Mouse (Mus musculus) forebrain, embryonic 12.5 days (tissue): ENCODE results near the gene Ms4a13. TPM values are rescaled to one million over a fixed set of nuclear protein-coding genes. Genes with fewer than 3 reads are reported as not detected.
"Not testable (repeated sequence)": the region's sequence is repeated elsewhere in the genome, so short reads cannot be mapped to it uniquely, and the experiment has no call there.

Experiments
- ATAC-seq: fragments of 200-750 bp; cut with Nextera tagmentation; 2 replicates; pipeline ENCODE4 v1.8.0; 2017; ENCODE audit warnings: moderate TSS enrichment; ENCODE audit not compliant: low FRiP score
- H3K27ac ChIP-seq: fragments of 300-500 bp; sonication (generic); 2 replicates; pipeline ENCODE4 v1.5.1; 2016; ENCODE audit warnings: mild to moderate bottlenecking
- H3K27me3 ChIP-seq: fragments of 300-500 bp; sonication (generic); 2 replicates; pipeline ENCODE4 v1.6.1; 2016; ENCODE audit warnings: mild to moderate bottlenecking
- H3K36me3 ChIP-seq: fragments of 300-500 bp; sonication (generic); replicated peaks from 2 replicates; pipeline ENCODE4 v1.6.1; 2016; ENCODE audit warnings: mild to moderate bottlenecking
- H3K4me1 ChIP-seq: fragments of 300-500 bp; sonication (generic); 2 replicates; pipeline ENCODE4 v1.6.1; 2016
- H3K4me2 ChIP-seq: fragments of 300-500 bp; sonication (generic); 2 replicates; pipeline ENCODE4 v1.6.1; 2016; ENCODE audit warnings: mild to moderate bottlenecking, moderate library complexity
- H3K4me3 ChIP-seq: fragments of 300-500 bp; sonication (generic); replicated peaks from 2 replicates; pipeline ENCODE4 v1.5.1; 2016; ENCODE audit warnings: mild to moderate bottlenecking
- H3K9ac ChIP-seq: fragments of 300-500 bp; sonication (generic); 2 replicates; pipeline ENCODE4 v1.6.1; 2016; ENCODE audit warnings: mild to moderate bottlenecking
- H3K9me3 ChIP-seq: fragments of 300-500 bp; sonication (generic); 2 replicates; pipeline ENCODE4 v1.6.1; 2016
- WGBS: fragments of 180-500 bp; shearing (Covaris S2); methylation state at CpG from one replicate; pipeline ENCODE4 v1.1.7; 2016; 5-methylcytosine and 5-hydroxymethylcytosine counted together
- polyA plus RNA-seq: library from polyadenylated mRNA; unstranded; fragments of >200 nt; fragmentation: Nextera tagmentation; extraction: Ambion mirVana; gene quantifications from 2 replicates; pipeline ENCODE4 v1.2.1, GENCODE M21; 2016

Ms4a13 gene
- polyA plus RNA-seq, result not detected in 2 replicates

- 75% methylated on average over 12 of the region's 12 CpGs for WGBS
- H3K27ac ChIP-seq, result no peak within 1 kb of the TSS
- no peaks in the 10 kb centered on the region for H3K4me1 ChIP-seq
- H3K4me3 ChIP-seq, result no peak within 1 kb of the TSS
- no peaks in the 10 kb centered on the region for H3K36me3 ChIP-seq
- H3K4me2 ChIP-seq, result no peak within 1 kb of the TSS
- no peaks in the 10 kb centered on the region for H3K9me3 ChIP-seq
- H3K9ac ChIP-seq, result no peak within 1 kb of the TSS
- no peak for ATAC-seq
- no peaks in the 10 kb centered on the region for H3K27me3 ChIP-seq
Measured at GRCm38 (mm10) chr19:11196546-11196945, at the start of gene Ms4a13. Ms4a13 (minus strand) TSS chr19:11196737.

GRCm38 (mm10) chr19:11244230-11244629 is 47.7 kb upstream of the Ms4a13 start:
- no peak overlapping the region for H3K9ac ChIP-seq
- H3K9me3 ChIP-seq, result no peaks in the 10 kb centered on the region
- no peaks in the 10 kb centered on the region for H3K27me3 ChIP-seq
- no peak overlapping the region for H3K27ac ChIP-seq
- H3K4me2 ChIP-seq, result no peak overlapping the region
- no peaks in the 10 kb centered on the region for H3K4me1 ChIP-seq
- H3K36me3 ChIP-seq, result no peaks in the 10 kb centered on the region
- H3K4me3 ChIP-seq, result no peak overlapping the region
- no peak for ATAC-seq

DNA sequence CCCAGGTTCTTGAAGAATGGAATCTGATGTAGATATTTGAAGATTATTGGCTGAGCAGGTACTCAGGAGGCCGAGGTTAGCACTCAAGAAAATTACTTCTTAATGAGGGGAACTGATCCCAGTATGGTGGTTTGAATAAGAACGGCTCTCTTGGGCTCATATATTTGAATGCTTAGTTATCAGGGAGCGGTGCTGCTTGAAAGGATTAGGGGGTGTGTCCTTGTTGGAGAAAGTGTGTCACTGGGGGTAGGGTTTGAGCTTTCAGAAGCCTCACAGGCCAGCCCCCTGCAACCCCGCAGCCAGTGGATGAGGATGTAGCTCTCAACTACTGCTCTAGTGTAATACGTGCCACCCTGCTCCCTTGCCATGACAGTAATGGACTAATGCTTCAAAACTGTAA is 46.0 kb upstream of the Ms4a13 start:
- no peaks in the 10 kb centered on the region for H3K4me1 ChIP-seq
- ATAC-seq, result no peak
- H3K27me3 ChIP-seq, result no peaks in the 10 kb centered on the region
- H3K4me2 ChIP-seq, result no peak overlapping the region
- H3K9me3 ChIP-seq, result no peaks in the 10 kb centered on the region
- H3K9ac ChIP-seq, result no peak overlapping the region
- H3K27ac ChIP-seq, result no peak overlapping the region
- no peak overlapping the region for H3K4me3 ChIP-seq
- 59% methylated on average over 5 of the region's 5 CpGs for WGBS
- H3K36me3 ChIP-seq, result no peaks in the 10 kb centered on the region

GRCm38 (mm10) chr19:11235820-11236219 is 39.3 kb upstream of the Ms4a13 start:
- Histone ChIP-seq H3K4me3 (no peak overlapping the region), H3K27ac (no peak overlapping the region), H3K27me3 (no peaks in the 10 kb centered on the region), H3K4me2 (no peak overlapping the region), H3K9ac (no peak overlapping the region), H3K9me3 (no peaks in the 10 kb centered on the region), H3K4me1 (no peaks in the 10 kb centered on the region), H3K36me3 (no peaks in the 10 kb centered on the region)
- no peak for ATAC-seq

- WGBS, result 70% methylated on average over 5 of the region's 5 CpGs
- Histone ChIP-seq H3K9ac (no peak overlapping the region), H3K27ac (no peak overlapping the region), H3K36me3 (no peaks in the 10 kb centered on the region), H3K4me1 (no peaks in the 10 kb centered on the region), H3K4me2 (no peak overlapping the region), H3K27me3 (no peaks in the 10 kb centered on the region), H3K4me3 (no peak overlapping the region), H3K9me3 (no peaks in the 10 kb centered on the region)
- no peak for ATAC-seq
Measured at GRCm38 (mm10) chr19:11234921-11235735, 38.6 kb upstream of the Ms4a13 start.

GRCm38 (mm10) chr19:11234244-11234643 is 37.7 kb upstream of the Ms4a13 start:
- WGBS, result 79% methylated on average over 5 of the region's 5 CpGs
- H3K9ac ChIP-seq, result no peak overlapping the region
- no peak overlapping the region for H3K4me2 ChIP-seq

GRCm38 (mm10) chr19:11232348-11232747 is 35.8 kb upstream of the Ms4a13 start, which contains the start of gene Ms4a12:
Ms4a12 (minus strand) TSS chr19:11232448.
- Histone ChIP-seq H3K27me3 (no peaks in the 10 kb centered on the region), H3K4me2 (no peak within 1 kb of the TSS), H3K27ac (no peak within 1 kb of the TSS), H3K9me3 (no peaks in the 10 kb centered on the region), H3K4me1 (no peaks in the 10 kb centered on the region), H3K4me3 (no peak within 1 kb of the TSS), H3K9ac (no peak within 1 kb of the TSS), H3K36me3 (no peaks in the 10 kb centered on the region)
- no peak for ATAC-seq
- WGBS, result 80% methylated on average over 5 of the region's 5 CpGs

More at GRCm38 (mm10) chr19:11234244-11234643, 37.7 kb upstream of the Ms4a13 start:
- Histone ChIP-seq H3K9me3 (no peaks in the 10 kb centered on the region), H3K27ac (no peak overlapping the region), H3K27me3 (no peaks in the 10 kb centered on the region), H3K4me3 (no peak overlapping the region), H3K4me1 (no peaks in the 10 kb centered on the region), H3K36me3 (no peaks in the 10 kb centered on the region)
- ATAC-seq, result no peak

GRCm38 (mm10) chr19:11192552-11192951 is 4.0 kb downstream of the Ms4a13 start:
- Histone ChIP-seq H3K36me3 (no peaks in the 10 kb centered on the region), H3K27me3 (no peaks in the 10 kb centered on the region), H3K27ac (no peak overlapping the region), H3K4me3 (no peak overlapping the region), H3K9ac (no peak overlapping the region), H3K4me1 (no peaks in the 10 kb centered on the region), H3K9me3 (no peaks in the 10 kb centered on the region), H3K4me2 (no peak overlapping the region)
- no peak for ATAC-seq
- WGBS, result 67% methylated on average over 1 of the region's 1 CpGs

DNA sequence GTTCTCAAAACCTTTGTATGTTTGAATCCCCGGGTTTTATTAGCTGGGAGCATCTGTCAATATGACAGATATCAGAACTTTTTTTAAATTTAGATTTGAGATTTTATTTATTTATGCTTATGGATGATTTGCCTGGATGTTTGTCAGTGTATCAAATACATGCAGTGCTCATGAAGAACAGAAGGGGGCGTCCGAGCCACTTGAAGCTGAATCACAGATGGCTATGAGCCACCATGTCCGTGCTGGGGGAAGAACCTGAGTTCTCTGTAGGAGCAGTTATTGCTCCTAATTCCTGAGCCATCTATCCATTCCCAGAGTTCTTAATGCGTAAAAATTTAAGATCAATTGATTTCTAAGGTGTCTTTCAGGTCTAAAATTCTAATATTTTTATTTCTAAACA is 12.4 kb downstream of the Ms4a13 start:
- Histone ChIP-seq H3K27me3 (no peaks in the 10 kb centered on the region), H3K27ac (no peak overlapping the region), H3K4me2 (no peak overlapping the region), H3K4me3 (no peak overlapping the region), H3K36me3 (no peaks in the 10 kb centered on the region), H3K9ac (no peak overlapping the region), H3K9me3 (no peaks in the 10 kb centered on the region), H3K4me1 (no peaks in the 10 kb centered on the region)
- WGBS, result 17% methylated on average over 5 of the region's 5 CpGs
- ATAC-seq, result no peak

GRCm38 (mm10) chr19:11177464-11177863 is 19.1 kb downstream of the Ms4a13 start:
- no peak overlapping the region for H3K27ac ChIP-seq
- no peaks in the 10 kb centered on the region for H3K36me3 ChIP-seq
- H3K4me2 ChIP-seq, result no peak overlapping the region
- H3K4me1 ChIP-seq, result no peaks in the 10 kb centered on the region
- ATAC-seq, result no peak
- H3K9ac ChIP-seq, result no peak overlapping the region
- no peak overlapping the region for H3K4me3 ChIP-seq
- no peaks in the 10 kb centered on the region for H3K27me3 ChIP-seq
- no peaks in the 10 kb centered on the region for H3K9me3 ChIP-seq
- WGBS, result 73% methylated on average over 2 of the region's 2 CpGs

DNA sequence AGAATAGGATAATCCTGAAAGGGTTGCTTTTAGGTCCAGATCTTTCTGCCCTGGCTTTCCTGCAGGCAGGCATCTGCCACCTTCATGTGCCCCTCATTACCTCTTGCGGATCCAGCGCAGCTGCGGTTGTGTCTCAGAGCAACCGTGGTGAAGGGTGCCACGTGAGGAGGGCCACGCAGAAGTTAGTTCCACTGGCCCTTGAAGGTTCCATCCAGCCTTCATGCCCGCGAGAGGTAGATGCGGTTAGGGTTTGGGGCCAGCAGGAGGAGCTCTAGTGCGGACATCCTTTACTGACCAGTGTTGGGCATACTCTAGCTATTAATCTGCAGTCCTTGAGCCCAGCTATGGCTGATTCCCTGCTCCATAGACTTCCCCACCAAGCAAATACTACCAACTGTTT is 31.4 kb downstream of the Ms4a13 start, which contains the start of gene 1700025F22Rik:
TSS of gene 1700025F22Rik (minus strand) at position 149 of the 400 bp plus-strand sequence.
- Histone ChIP-seq H3K4me3 (no peak within 1 kb of the TSS), H3K9me3 (no peaks in the 10 kb centered on the region), H3K4me2 (no peak within 1 kb of the TSS), H3K4me1 (no peaks in the 10 kb centered on the region), H3K27me3 (no peaks in the 10 kb centered on the region), H3K36me3 (no peaks in the 10 kb centered on the region), H3K9ac (no peak within 1 kb of the TSS), H3K27ac (no peak within 1 kb of the TSS)
- no peak for ATAC-seq
- WGBS, result 33% methylated on average over 10 of the region's 10 CpGs

DNA sequence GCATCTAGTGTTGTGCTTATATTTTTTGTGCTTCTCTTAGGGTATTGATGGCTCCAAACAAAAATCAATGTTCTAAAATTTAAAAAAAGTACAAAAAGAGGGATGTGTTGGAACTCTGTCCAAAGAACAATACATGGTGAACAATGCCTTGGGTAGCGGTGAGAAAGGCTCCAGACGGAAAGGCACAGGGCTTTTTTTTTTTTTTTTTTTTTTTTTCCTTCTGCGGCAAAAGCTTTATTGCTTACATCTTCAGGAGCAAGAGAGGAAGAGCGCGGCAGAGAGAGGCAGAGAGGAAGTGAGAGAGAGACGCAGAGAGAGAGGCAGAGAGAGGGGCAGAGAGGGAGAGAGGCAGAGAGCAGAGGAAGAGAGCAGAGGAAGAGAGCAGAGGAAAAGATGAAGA is 38.6 kb downstream of the Ms4a13 start:
- not testable (repeated sequence) for H3K27me3 ChIP-seq, H3K4me2 ChIP-seq, H3K4me1 ChIP-seq, H3K27ac ChIP-seq, H3K4me3 ChIP-seq, ATAC-seq, H3K9ac ChIP-seq, H3K36me3 ChIP-seq, H3K9me3 ChIP-seq
- 86% methylated on average over 6 of the region's 6 CpGs for WGBS

DNA sequence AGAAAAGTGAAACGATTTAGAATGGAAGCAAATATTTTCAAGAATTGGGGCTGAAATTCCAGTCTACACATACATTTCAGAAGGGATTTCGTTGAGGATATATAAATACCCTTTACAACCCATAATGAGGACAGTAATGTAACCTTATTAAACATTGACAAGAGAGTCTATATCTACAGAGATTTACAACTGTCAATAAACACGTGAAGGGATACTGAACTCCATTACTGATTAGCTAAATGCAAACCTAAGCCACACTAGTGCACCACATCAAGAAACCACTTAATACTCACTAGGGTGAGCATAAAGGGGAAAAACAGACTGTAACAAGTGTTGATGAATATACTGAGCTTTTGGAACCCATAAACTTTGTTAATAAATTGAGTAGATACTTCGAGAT is 61.2 kb downstream of the Ms4a13 start:
- Histone ChIP-seq H3K27ac (no peak overlapping the region), H3K27me3 (no peaks in the 10 kb centered on the region), H3K4me2 (no peak overlapping the region), H3K9ac (no peak overlapping the region), H3K4me1 (no peaks in the 10 kb centered on the region), H3K4me3 (no peak overlapping the region), H3K9me3 (no peaks in the 10 kb centered on the region), H3K36me3 (no peaks in the 10 kb centered on the region)
- 75% methylated on average over 4 of the region's 4 CpGs for WGBS
- ATAC-seq, result no peak
